Mouse (Mus musculus) hindbrain, embryonic 16.5 days (tissue): Measurements from ENCODE around the gene Rpl23. TPM values are rescaled to one million over a fixed set of nuclear protein-coding genes. Genes with fewer than 3 reads are reported as not detected.

Experiments used
- ATAC-seq: fragments of 200-750 bp; cut with Nextera tagmentation; 2 replicates; pipeline ENCODE4 v1.8.0; 2017; ENCODE audit warnings: moderate TSS enrichment, moderate library complexity
- H3K27ac ChIP-seq: fragments of 300-500 bp; sonication (generic); 2 replicates; pipeline ENCODE4 v1.5.1; 2014; ENCODE audit warnings: low read depth, mild to moderate bottlenecking, control low read depth, low read length, moderate library complexity
- H3K27me3 ChIP-seq: fragments of 300-500 bp; sonication (generic); replicated peaks from 2 replicates; pipeline ENCODE4 v1.6.1; 2014; ENCODE audit warnings: low read length; ENCODE audit not compliant: control insufficient read depth, insufficient read depth
- H3K36me3 ChIP-seq: fragments of 300-500 bp; sonication (generic); 2 replicates; pipeline ENCODE4 v1.6.1; 2014; ENCODE audit warnings: mild to moderate bottlenecking, low read length, moderate library complexity, mixed read lengths; ENCODE audit not compliant: control insufficient read depth, insufficient read depth
- H3K4me1 ChIP-seq: fragments of 300-500 bp; sonication (generic); 2 replicates; pipeline ENCODE4 v1.6.1; 2014; ENCODE audit warnings: low read depth, low read length; ENCODE audit not compliant: control insufficient read depth, insufficient read depth
- H3K4me2 ChIP-seq: fragments of 300-500 bp; sonication (generic); 2 replicates; pipeline ENCODE4 v1.6.1; 2014; ENCODE audit warnings: mild to moderate bottlenecking, low read length, control low read depth, moderate library complexity
- H3K4me3 ChIP-seq: fragments of 300-500 bp; sonication (generic); 2 replicates; pipeline ENCODE4 v1.5.1; 2014; ENCODE audit warnings: mild to moderate bottlenecking, low read length, control low read depth, moderate library complexity
- H3K9ac ChIP-seq: fragments of 300-500 bp; sonication (generic); 2 replicates; pipeline ENCODE4 v1.6.1; 2014; ENCODE audit warnings: low read depth, mild to moderate bottlenecking, control low read depth, low read length, moderate library complexity
- H3K9me3 ChIP-seq: fragments of 300-500 bp; sonication (generic); 2 replicates; pipeline ENCODE4 v1.6.1; 2014; ENCODE audit warnings: mild to moderate bottlenecking, low read length, moderate library complexity; ENCODE audit not compliant: control insufficient read depth
- WGBS: fragments of 180-500 bp; shearing (Covaris S2); extraction: QIAGEN DNeasy Blood & Tissue Kit; methylation state at CpG from one replicate; pipeline ENCODE4 v1.1.7; 2014; 5-methylcytosine and 5-hydroxymethylcytosine counted together
- polyA plus RNA-seq: library from polyadenylated mRNA; unstranded; fragments of >200 nt; fragmentation: Nextera tagmentation; extraction: Ambion mirVana; gene quantifications from 2 replicates; pipeline ENCODE4 v1.2.1, GENCODE M21; 2015

The Rpl23 gene
- polyA plus RNA-seq, 1 experiment from 2014 or later, result 252 TPM

GRCm38 (mm10) chr11:97810356-97810755, 28.1 kb upstream of the Rpl23 start:
- no peaks in the 10 kb centered on the region for H3K9me3 ChIP-seq
- no peak overlapping the region for H3K4me2 ChIP-seq
- no peaks in the 10 kb centered on the region for H3K27me3 ChIP-seq
- H3K36me3 ChIP-seq, result peaks cover 18% of the 10 kb centered on the region
- no peak for ATAC-seq
- peaks cover 76% of the 10 kb centered on the region for H3K4me1 ChIP-seq
- H3K27ac ChIP-seq, result no peak overlapping the region
- H3K9ac ChIP-seq, result no peak overlapping the region
- no peak overlapping the region for H3K4me3 ChIP-seq
- WGBS, result 81% methylated on average over 7 of the region's 7 CpGs

- peak overlapping the region; percentile 62 for H3K27ac ChIP-seq
- peaks cover 85% of the 10 kb centered on the region for H3K4me1 ChIP-seq
- H3K4me3 ChIP-seq, result no peak overlapping the region
- 68% methylated on average over 7 of the region's 7 CpGs for WGBS
- no peak overlapping the region for H3K4me2 ChIP-seq
- peaks cover 14% of the 10 kb centered on the region for H3K36me3 ChIP-seq
- no peak for ATAC-seq
- H3K27me3 ChIP-seq, result no peaks in the 10 kb centered on the region
- no peaks in the 10 kb centered on the region for H3K9me3 ChIP-seq
- H3K9ac ChIP-seq, result peak overlapping the region; percentile 38; the same call in 1 of the 2 replicates
Observed at GRCm38 (mm10) chr11:97809235-97810121, 27.2 kb upstream of the Rpl23 start.

DNA sequence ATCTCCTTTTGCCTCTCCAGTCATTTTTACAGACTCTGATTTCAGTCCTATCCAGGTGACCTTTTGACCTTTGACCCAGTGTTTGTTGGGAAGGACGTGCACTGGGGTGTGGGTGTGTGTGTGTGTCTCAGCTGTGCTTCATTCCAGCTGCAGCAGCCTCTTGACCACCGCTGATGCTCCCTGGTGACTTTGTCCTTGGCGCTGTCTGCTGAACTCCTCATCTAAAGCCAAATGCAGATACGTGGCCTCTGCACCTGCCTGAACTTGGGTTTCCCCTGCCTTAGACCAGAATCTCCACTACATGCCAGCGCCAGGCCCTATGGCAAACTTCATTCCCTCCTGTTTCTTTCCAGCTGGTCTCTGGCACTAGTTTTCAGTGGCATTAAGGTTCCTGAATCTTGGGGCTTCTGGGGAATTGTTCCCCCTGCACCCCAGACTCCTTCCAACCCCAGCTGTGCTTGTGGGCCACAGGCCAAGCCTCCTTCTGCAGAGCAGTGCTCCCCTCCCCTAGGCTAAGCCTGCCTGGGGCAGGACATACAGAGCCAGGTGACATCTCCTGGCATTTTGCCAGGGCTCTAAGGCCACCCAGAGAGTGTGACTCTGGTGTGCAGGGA, 26.5 kb upstream of the Rpl23 start:
- H3K27ac ChIP-seq, result peak overlapping the region; percentile 62
- peaks cover 89% of the 10 kb centered on the region for H3K4me1 ChIP-seq
- H3K9ac ChIP-seq, result no peak overlapping the region; the same call in 1 of the 2 replicates
- no peaks in the 10 kb centered on the region for H3K27me3 ChIP-seq
- 34% methylated on average over 5 of the region's 5 CpGs for WGBS
- H3K4me3 ChIP-seq, result no peak overlapping the region
- H3K36me3 ChIP-seq, result peaks cover 13% of the 10 kb centered on the region
- no peak overlapping the region for H3K4me2 ChIP-seq
- no peak for ATAC-seq
- H3K9me3 ChIP-seq, result no peaks in the 10 kb centered on the region

DNA sequence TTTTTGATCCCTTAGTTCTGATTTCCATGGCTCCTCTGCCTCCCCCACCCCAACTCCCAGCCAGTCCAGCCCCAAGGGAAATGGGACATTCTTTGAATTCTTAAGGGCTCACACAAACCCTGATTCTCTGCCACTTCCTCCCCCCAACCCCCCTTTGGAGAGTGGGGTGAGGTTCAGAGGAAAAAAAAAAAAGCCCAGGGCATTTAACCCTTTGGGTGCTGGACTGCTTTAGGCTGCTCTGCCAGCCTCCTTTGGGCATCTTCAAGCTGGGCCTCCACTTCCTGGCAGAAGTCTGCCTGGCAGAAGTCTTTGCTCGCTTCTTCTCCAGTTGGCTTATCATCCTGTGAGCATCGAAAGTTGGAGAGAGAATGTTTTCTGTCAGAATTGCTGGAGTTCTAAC, 25.9 kb upstream of the Rpl23 start:
- Histone ChIP-seq H3K9me3 (no peaks in the 10 kb centered on the region), H3K4me1 (peaks cover 85% of the 10 kb centered on the region), H3K36me3 (peaks cover 13% of the 10 kb centered on the region), H3K9ac (no peak overlapping the region), H3K27me3 (no peaks in the 10 kb centered on the region), H3K4me3 (no peak overlapping the region), H3K4me2 (no peak overlapping the region), H3K27ac (peak overlapping the region; percentile 37; the same call in 1 of the 2 replicates)
- ATAC-seq, result no peak
- WGBS, result 63% methylated on average over 2 of the region's 2 CpGs

- Histone ChIP-seq H3K9me3 (no peaks in the 10 kb centered on the region), H3K4me1 (peaks cover 83% of the 10 kb centered on the region), H3K27ac (peak overlapping the region; percentile 37), H3K4me2 (no peak overlapping the region), H3K9ac (no peak overlapping the region), H3K4me3 (no peak overlapping the region), H3K36me3 (peaks cover 13% of the 10 kb centered on the region), H3K27me3 (no peaks in the 10 kb centered on the region)
- no peak for ATAC-seq
- 48% methylated on average over 6 of the region's 6 CpGs for whole genome bisulfite sequencing
Observed at GRCm38 (mm10) chr11:97807626-97808025, 25.4 kb upstream of the Rpl23 start.

DNA sequence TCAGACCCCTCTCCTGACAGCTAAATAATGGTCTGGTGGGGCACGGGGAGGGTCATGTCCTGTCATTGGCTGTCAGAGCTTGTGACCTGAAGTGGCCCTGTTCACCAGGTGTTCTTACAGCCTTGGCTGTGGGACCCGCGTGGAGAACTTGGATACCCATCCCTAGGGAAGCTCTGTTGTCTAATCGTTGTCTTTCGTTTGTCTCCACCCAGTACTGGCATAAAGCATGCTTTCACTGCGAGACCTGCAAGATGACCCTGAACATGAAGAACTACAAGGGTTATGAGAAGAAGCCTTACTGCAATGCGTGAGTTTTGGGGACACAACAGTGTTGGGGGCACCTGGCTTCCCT, 24.4 kb upstream of the Rpl23 start:
- 53% methylated on average over 7 of the region's 7 CpGs for WGBS
- ATAC-seq, result no peak
- H3K36me3 ChIP-seq, result peaks cover 13% of the 10 kb centered on the region
- no peak overlapping the region for H3K9ac ChIP-seq
- peak overlapping the region; percentile 82 for H3K27ac ChIP-seq
- no peak overlapping the region for H3K4me3 ChIP-seq
- H3K4me2 ChIP-seq, result peak overlapping the region; percentile 45
- no peaks in the 10 kb centered on the region for H3K9me3 ChIP-seq
- H3K4me1 ChIP-seq, result peaks cover 83% of the 10 kb centered on the region
- no peaks in the 10 kb centered on the region for H3K27me3 ChIP-seq

GRCm38 (mm10) chr11:97805662-97806612, 23.7 kb upstream of the Rpl23 start:
- no peaks in the 10 kb centered on the region for H3K9me3 ChIP-seq
- H3K9ac ChIP-seq, result peak overlapping the region; percentile 47
- peaks cover 13% of the 10 kb centered on the region for H3K36me3 ChIP-seq
- ATAC-seq, result peak; percentile 59
- peak overlapping the region; percentile 16 for H3K4me3 ChIP-seq
- peak overlapping the region; percentile 82 for H3K27ac ChIP-seq
- peak overlapping the region; percentile 45 for H3K4me2 ChIP-seq
- WGBS, result 29% methylated on average over 15 of the region's 15 CpGs
- peaks cover 83% of the 10 kb centered on the region for H3K4me1 ChIP-seq
- H3K27me3 ChIP-seq, result no peaks in the 10 kb centered on the region

DNA sequence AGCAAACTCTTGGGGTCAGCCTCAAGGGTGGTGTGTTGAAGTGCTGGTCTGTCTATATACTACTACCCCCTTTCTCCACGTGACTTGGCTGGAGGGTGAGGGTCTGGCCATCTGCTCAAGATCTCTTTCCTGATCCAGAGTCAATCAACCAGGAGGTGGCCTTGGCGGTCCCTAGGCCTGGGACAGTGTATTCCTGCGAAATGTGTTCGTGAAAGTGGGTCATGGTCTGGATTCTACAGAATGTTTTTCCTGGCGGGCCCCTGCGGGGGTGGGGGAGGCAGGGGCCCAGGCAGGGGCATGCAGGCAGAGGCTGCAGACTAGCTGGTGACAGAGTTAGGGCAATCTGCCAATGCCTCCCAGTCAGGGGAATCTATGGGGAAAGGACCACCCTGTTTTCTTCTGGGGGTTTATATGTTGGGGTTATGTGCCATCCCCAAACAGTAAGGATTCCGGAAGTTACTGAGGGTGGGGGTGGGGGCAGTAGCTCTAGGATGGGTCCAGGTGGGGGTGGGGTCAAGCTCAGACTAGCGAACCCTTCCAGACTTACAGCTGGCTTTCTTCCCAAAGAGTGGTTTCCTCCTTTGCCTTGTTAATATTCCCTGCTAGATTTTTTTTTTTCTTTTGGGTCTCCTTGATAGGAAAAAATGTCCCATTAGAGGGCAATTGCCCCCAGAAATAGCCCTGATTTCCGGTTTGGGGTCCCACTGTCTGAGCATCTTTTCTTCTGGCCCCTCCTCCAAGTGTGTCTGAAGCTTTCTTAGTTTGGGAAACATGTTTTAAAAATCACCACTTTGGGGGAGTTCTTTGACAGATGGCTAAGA, 22.8 kb upstream of the Rpl23 start:
- Histone ChIP-seq H3K4me1 (peaks cover 79% of the 10 kb centered on the region), H3K4me2 (peak overlapping the region; percentile 45), H3K27me3 (no peaks in the 10 kb centered on the region), H3K27ac (peak overlapping the region; percentile 82), H3K36me3 (peaks cover 10% of the 10 kb centered on the region), H3K9me3 (no peaks in the 10 kb centered on the region), H3K9ac (no peak overlapping the region), H3K4me3 (no peak overlapping the region)
- peak; percentile 32 for ATAC-seq
- WGBS, result 22% methylated on average over 9 of the region's 9 CpGs
